Mouse (Mus musculus) neural tube, embryonic 14.5 days (tissue): ENCODE measurements around the gene Slc22a4. TPM values are rescaled to one million over a fixed set of nuclear protein-coding genes. Genes with fewer than 3 reads are reported as not detected.

ENCODE experiments used
- ATAC-seq: fragments of 200-750 bp; cut with Nextera tagmentation; 2 replicates; pipeline ENCODE4 v1.8.0; 2017; ENCODE audit warnings: low read depth, mild to moderate bottlenecking, moderate TSS enrichment, moderate library complexity
- H3K27ac ChIP-seq: fragments of 300-500 bp; sonication (generic); 2 replicates; pipeline ENCODE4 v1.5.1; 2014; ENCODE audit warnings: low read depth, mild to moderate bottlenecking, control low read depth, low read length, moderate library complexity, mixed read lengths
- H3K27me3 ChIP-seq: fragments of 300-500 bp; sonication (generic); 2 replicates; pipeline ENCODE4 v1.6.1; 2014; ENCODE audit warnings: low read length; ENCODE audit not compliant: control insufficient read depth, insufficient read depth
- H3K36me3 ChIP-seq: fragments of 300-500 bp; sonication (generic); 2 replicates; pipeline ENCODE4 v1.6.1; 2014; ENCODE audit warnings: low read length, mixed read lengths; ENCODE audit not compliant: control insufficient read depth, insufficient read depth
- H3K4me1 ChIP-seq: fragments of 300-500 bp; sonication (generic); 2 replicates; pipeline ENCODE4 v1.6.1; 2014; ENCODE audit warnings: low read length; ENCODE audit not compliant: control insufficient read depth, insufficient read depth
- H3K4me2 ChIP-seq: fragments of 300-500 bp; sonication (generic); 2 replicates; pipeline ENCODE4 v1.6.1; 2014; ENCODE audit warnings: mild to moderate bottlenecking, low read depth, low read length, control low read depth
- H3K4me3 ChIP-seq: fragments of 300-500 bp; sonication (generic); 2 replicates; pipeline ENCODE4 v1.5.1; 2014; ENCODE audit warnings: low read depth, low read length, control low read depth, mixed read lengths
- H3K9ac ChIP-seq: fragments of 300-500 bp; sonication (generic); replicated peaks from 2 replicates; pipeline ENCODE4 v1.6.1; 2014; ENCODE audit warnings: low read depth, mild to moderate bottlenecking, control low read depth, low read length, mixed read lengths
- H3K9me3 ChIP-seq: fragments of 300-500 bp; sonication (generic); 2 replicates; pipeline ENCODE4 v1.6.1; 2016; ENCODE audit warnings: low read length; ENCODE audit not compliant: control insufficient read depth
- WGBS: fragments of 180-500 bp; shearing (Covaris S2); extraction: QIAGEN DNeasy Blood & Tissue Kit; methylation state at CpG from one replicate; pipeline ENCODE4 v1.1.7; 2014; 5-methylcytosine and 5-hydroxymethylcytosine counted together
- polyA plus RNA-seq: library from polyadenylated mRNA; unstranded; fragments of >200 nt; fragmentation: Nextera tagmentation; extraction: Ambion mirVana; gene quantifications from 2 replicates; pipeline ENCODE4 v1.2.1, GENCODE M21; 2014

The Slc22a4 gene
- polyA plus RNA-seq, 1 experiment from 2014 or later: 6.1 TPM

- no peak for ATAC-seq
- Histone ChIP-seq H3K9ac (peak overlapping the region; percentile 18; the same call in 1 of the 2 replicates), H3K27me3 (no peaks in the 10 kb centered on the region), H3K36me3 (no peaks in the 10 kb centered on the region), H3K4me3 (peak overlapping the region; percentile 8; the same call in 1 of the 2 replicates), H3K27ac (no peak overlapping the region), H3K9me3 (no peaks in the 10 kb centered on the region), H3K4me1 (0 out of 2 replicates have a peak, but pooled peaks cover 5% of the 10 kb centered on the region), H3K4me2 (peak overlapping the region; percentile 83; the same call in 1 of the 2 replicates)
- 36% methylated on average over 12 of the region's 12 CpGs for WGBS
Observed at GRCm38 (mm10) chr11:54067318-54067995, 39.6 kb upstream of the Slc22a4 start.

GRCm38 (mm10) chr11:54066400-54066799, 38.5 kb upstream of the Slc22a4 start:
- H3K4me3 ChIP-seq: no peak overlapping the region
- 0 out of 2 replicates have a peak, but pooled peaks cover 5% of the 10 kb centered on the region for H3K4me1 ChIP-seq
- 90% methylated on average over 5 of the region's 5 CpGs for WGBS
- no peak overlapping the region for H3K4me2 ChIP-seq
- H3K9me3 ChIP-seq: no peaks in the 10 kb centered on the region
- H3K27me3 ChIP-seq: no peaks in the 10 kb centered on the region
- no peaks in the 10 kb centered on the region for H3K36me3 ChIP-seq
- no peak overlapping the region for H3K27ac ChIP-seq
- H3K9ac ChIP-seq: no peak overlapping the region
- no peak for ATAC-seq

GRCm38 (mm10) chr11:54065915-54066178, 38.0 kb upstream of the Slc22a4 start:
- no peak overlapping the region for H3K4me3 ChIP-seq
- no peak overlapping the region for H3K27ac ChIP-seq
- no peak overlapping the region for H3K4me2 ChIP-seq
- no peak overlapping the region for H3K9ac ChIP-seq
- H3K9me3 ChIP-seq: no peaks in the 10 kb centered on the region
- H3K4me1 ChIP-seq: peaks cover 6% of the 10 kb centered on the region; the same call in 1 of the 2 replicates
- no peak for ATAC-seq
- H3K27me3 ChIP-seq: no peaks in the 10 kb centered on the region
- no peaks in the 10 kb centered on the region for H3K36me3 ChIP-seq
- 86% methylated on average over 4 of the region's 4 CpGs for WGBS

GRCm38 (mm10) chr11:54065106-54065914, 37.4 kb upstream of the Slc22a4 start:
- Histone ChIP-seq H3K9ac (no peak overlapping the region), H3K4me3 (no peak overlapping the region), H3K9me3 (no peaks in the 10 kb centered on the region), H3K27me3 (no peaks in the 10 kb centered on the region), H3K4me1 (peaks cover 11% of the 10 kb centered on the region), H3K4me2 (no peak overlapping the region), H3K27ac (no peak overlapping the region), H3K36me3 (no peaks in the 10 kb centered on the region)
- 95% methylated on average over 12 of the region's 12 CpGs for WGBS
- ATAC-seq: no peak

GRCm38 (mm10) chr11:54064412-54064978, 36.6 kb upstream of the Slc22a4 start:
- ATAC-seq: no peak
- no peaks in the 10 kb centered on the region for H3K36me3 ChIP-seq
- no peaks in the 10 kb centered on the region for H3K9me3 ChIP-seq
- no peak overlapping the region for H3K4me2 ChIP-seq
- H3K27me3 ChIP-seq: no peaks in the 10 kb centered on the region
- no peak overlapping the region for H3K4me3 ChIP-seq
- peaks cover 12% of the 10 kb centered on the region for H3K4me1 ChIP-seq
- 74% methylated on average over 3 of the region's 3 CpGs for WGBS
- no peak overlapping the region for H3K9ac ChIP-seq
- no peak overlapping the region for H3K27ac ChIP-seq

- Histone ChIP-seq H3K9ac (no peak overlapping the region), H3K4me1 (peaks cover 10% of the 10 kb centered on the region), H3K4me2 (no peak overlapping the region), H3K27me3 (no peaks in the 10 kb centered on the region), H3K27ac (no peak overlapping the region), H3K4me3 (no peak overlapping the region), H3K9me3 (no peaks in the 10 kb centered on the region), H3K36me3 (no peaks in the 10 kb centered on the region)
- WGBS: 91% methylated on average over 10 of the region's 10 CpGs
- no peak for ATAC-seq
Observed at GRCm38 (mm10) chr11:54063472-54063775, 35.5 kb upstream of the Slc22a4 start.

GRCm38 (mm10) chr11:54062753-54063471, 35.0 kb upstream of the Slc22a4 start:
- Histone ChIP-seq H3K27me3 (no peaks in the 10 kb centered on the region), H3K9me3 (no peaks in the 10 kb centered on the region), H3K36me3 (no peaks in the 10 kb centered on the region), H3K4me3 (no peak overlapping the region), H3K4me2 (no peak overlapping the region), H3K4me1 (peaks cover 15% of the 10 kb centered on the region), H3K9ac (no peak overlapping the region), H3K27ac (no peak overlapping the region)
- 81% methylated on average over 9 of the region's 9 CpGs for WGBS
- no peak for ATAC-seq

GRCm38 (mm10) chr11:54062086-54062752, 34.3 kb upstream of the Slc22a4 start:
- Histone ChIP-seq H3K27ac (peak overlapping the region; percentile 22; the same call in 1 of the 2 replicates), H3K4me1 (peaks cover 18% of the 10 kb centered on the region)
- no peak for ATAC-seq

More at GRCm38 (mm10) chr11:54062086-54062752, 34.3 kb upstream of the Slc22a4 start:
- Histone ChIP-seq H3K27me3 (no peaks in the 10 kb centered on the region), H3K4me3 (no peak overlapping the region), H3K36me3 (no peaks in the 10 kb centered on the region), H3K9me3 (no peaks in the 10 kb centered on the region), H3K4me2 (no peak overlapping the region), H3K9ac (no peak overlapping the region)
- WGBS: 56% methylated on average over 12 of the region's 12 CpGs
